Mouse (Mus musculus): ENCODE results near the gene Gm3952. TPM values are rescaled to one million over a fixed set of nuclear protein-coding genes. Genes with fewer than 3 reads are reported as not detected.

Gm3952 gene
- not detected for total RNA-seq (2021)
- long read RNA-seq, experiment 1: 0 reads
- long read RNA-seq, experiment 2: 0 reads

DNA sequence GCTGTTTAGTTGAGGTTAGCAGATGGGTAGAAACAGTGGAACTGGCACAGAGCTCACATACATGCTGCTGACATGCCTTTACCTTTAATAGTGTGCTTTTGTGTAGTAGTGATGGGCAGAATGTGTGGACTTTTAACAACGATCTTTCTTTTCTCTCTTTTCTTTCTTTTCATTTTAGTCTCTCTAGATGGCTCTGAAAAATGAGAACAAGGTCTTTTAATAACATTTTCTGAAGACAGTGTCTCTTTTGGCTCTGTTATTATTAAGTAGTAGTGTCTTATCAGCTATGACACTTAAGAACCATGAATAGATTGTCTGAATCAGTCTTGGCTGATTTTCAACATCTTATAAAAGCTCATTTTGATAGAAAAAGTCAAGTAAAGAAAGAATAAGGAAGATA lies at the start of gene Gm3952:
Gene Gm3952 (minus strand): TSS at position 101 of the 400 bp plus-strand sequence.
- DNase-seq: no peak
- intact Hi-C loops (cut with DNase I): no loop called here

DNA sequence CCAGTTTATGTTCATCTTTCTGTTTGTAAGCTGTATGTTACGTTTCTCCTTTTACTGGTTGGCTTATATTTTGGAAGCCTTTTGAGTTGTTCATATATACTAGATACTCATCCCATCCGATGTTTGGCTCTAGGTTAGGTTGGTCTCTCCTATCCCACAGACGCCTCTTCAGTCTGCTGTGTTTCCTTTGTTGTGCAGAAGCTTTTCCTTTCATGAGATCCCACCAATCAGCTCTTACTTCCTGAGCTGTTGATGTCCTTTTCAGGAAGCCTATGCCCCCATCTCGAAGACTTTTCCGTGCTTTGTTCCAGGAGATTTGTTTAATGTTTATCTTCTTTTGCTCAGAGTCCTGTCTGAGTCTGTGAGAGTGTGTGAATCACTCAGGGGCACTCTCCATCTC lies 45.3 kb upstream of the Gm3952 start:
- intact Hi-C loops (cut with DNase I): no loop called here
- DNase-seq: no peak

DNA sequence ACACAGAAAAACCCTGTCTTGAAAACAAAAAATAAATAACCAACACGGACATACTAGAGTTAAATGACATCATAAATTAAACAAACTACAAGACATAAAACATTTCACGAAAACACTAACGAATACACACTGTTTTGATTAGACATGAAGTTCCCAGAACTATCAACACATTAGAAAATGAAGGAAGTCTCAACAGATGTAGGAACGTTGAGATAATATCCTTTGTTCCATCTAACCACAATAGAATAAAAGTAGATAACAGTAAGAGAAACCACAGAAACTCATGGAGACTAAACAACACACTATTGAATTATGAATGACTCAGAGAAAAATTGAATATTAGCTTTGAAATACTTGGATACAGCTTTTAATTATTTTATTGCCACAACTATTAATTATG lies 14.0 kb upstream of the Gm3952 start:
- intact Hi-C loops (cut with DNase I): no loop called here

DNA sequence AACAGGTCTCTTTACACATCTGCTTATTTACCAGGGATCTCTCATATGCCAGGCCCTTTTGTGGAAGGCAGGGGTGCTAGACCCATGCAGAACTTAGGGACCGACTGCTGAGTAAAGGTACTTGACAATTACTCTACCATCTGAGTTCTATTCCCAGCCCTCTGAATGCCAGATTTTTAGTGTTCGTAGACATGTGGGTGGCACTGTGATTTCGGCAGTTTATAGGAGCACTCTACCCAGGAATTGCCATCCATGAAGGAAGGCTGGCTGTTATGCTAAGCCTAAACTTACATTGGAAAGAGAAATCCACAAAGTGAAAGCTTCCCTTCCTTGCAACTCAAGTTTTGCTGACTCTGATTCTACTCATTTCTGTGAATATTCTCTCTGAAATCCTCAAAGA lies 62.8 kb downstream of the Gm3952 start:
- intact Hi-C loops (cut with DNase I): no loop called here
- no peak for DNase-seq

More for the DNA sequence above, 14.0 kb upstream of the Gm3952 start:
- DNase-seq: no peak

DNA sequence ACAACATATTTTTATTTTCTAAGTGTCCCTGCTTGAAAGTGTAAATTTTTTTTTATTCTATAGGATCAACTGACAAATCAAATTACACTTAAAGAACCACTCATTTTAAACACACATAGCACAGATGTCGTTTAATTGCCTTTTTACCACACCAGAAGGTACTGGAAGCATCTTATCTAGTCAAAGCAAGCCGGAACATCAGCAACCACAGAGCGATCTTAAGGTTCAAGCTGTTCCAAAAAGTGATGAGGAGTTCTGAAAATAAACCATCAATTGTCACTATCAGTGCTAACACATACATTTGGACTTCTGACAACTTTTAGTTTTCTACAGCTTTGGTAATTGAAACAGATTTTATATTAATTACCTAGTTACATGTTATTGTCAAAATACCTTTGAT lies 64.4 kb downstream of the Gm3952 start:
- no peak for DNase-seq
- intact Hi-C loops (cut with DNase I): no loop called here

DNA sequence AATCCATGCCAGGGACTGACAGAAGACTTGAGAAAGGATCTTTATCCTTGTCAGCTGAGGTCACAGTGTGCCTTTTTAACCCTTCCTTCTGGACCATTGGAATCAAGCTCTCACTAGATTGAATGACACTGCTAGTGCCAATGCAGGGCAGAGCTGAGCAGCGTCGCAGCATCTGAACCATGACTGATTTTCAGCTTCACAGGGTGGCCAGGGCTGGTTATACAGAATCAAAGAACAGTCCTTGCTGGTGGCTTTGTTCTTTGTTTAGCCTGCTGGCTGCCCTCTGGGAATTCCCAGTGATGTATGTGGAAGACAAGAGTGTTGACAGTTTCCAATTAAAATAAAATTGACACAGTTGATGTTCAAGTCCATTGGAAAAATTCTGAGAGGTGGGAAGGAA lies 66.2 kb downstream of the Gm3952 start:
- intact Hi-C loops (cut with DNase I): no loop called here
- no peak for DNase-seq

DNA sequence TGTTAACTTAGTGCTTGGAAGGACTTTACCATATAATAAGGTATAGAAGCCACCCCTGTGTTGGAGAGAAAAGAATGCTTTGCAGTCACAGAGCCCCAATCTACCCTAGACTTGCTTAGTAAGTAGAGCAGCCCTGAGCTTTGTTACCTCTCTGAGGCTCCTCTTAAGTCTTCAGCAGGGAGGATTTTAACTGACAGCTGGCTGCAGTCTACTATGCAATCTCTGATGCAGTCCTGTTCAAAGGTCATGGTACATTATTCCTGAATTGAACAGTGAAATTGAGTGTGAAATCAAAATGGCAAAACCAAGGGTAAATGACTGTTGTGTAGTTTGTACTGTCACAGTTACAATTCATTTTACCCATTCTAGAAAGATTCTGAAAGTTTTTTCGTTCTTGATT lies 71.3 kb downstream of the Gm3952 start:
- no peak for DNase-seq
- intact Hi-C loops (cut with DNase I): no loop called here

DNA sequence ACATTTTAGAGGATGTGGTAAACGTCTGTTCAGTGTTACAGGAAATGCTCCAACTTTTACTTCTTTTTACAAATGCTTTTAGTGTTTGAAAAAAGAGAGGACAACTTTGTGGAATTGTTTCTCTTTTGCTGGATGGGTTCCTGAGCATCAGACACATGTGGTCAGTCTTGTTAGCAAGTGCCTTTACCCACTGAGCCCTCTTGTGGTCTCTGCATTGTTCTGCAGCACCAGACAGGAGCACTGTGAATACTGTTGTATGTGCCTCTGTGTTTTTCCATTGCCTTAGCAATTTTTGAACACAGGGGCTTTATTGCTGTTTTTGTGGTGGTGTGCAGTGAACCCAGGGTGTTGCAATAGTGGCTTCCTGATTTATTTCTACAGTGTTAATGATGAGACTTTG lies 73.7 kb downstream of the Gm3952 start:
- DNase-seq: peak; percentile 17 to 29
- intact Hi-C loops (cut with DNase I): no loop called here

DNA sequence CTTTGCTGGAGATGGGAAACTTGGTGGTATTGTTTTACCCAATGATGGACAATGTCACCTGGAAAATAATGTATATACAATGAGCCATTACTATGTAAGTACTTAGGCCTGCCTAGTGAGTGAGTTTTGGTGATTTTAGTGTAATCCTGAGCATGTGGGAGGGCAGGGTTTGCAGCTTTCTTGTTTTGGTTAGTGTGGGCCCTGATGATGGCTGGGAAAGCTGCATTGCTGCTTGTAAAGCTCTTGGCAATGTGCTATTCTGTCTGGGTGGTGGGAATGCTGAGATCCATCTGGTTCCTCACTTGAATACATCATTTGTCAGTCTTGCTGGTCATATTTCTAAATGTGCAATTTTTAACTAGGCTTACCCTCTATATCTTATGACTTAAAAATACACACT lies 82.3 kb downstream of the Gm3952 start:
- no peak for DNase-seq
- intact Hi-C loops (cut with DNase I): loop anchor here (10.0 kb wide), 1 partner anchor 201 kb away; no protein-coding TSS in a partner anchor

DNA sequence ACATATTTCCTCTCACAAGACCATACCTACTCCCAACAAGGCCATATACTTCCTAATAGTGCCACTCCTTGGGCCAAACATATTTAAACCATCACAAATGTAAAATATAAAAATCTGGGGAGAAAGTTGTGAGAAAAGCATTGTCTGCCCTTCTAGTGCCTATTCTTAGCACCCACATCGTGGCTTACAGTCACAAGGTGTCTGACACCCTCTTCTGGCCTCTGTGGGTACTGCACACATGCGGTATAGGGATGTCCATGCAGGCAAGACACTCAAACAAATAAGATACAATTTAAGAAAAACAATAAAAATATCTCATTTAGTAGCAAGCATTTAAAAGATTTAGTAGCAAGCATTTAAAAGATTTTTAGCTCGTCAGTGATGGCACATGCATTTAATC lies 89.2 kb downstream of the Gm3952 start:
- intact Hi-C loops (cut with DNase I): loop anchor here (1.0 kb wide), 1 partner anchor 57 kb away; no protein-coding TSS in a partner anchor
- DNase-seq: peak; percentile 85 to 92

DNA sequence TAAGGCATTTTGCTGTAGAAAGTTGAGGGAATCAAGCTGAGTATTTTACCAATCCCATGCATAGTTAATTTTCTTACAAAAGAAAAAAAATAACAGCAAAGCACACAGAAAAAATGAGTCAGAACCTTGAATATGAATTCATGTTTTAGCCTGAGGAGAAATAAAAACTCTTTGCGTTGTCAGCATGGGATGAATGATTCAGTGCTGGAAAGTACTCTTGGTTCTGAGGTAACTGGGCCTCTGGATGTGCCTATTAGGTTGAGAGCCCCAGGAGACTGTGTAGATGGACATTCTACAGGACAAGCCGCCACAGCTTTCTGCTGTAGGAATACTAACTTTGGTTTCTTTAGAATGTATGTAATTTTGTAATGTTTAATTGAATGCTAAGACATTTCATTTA lies 93.7 kb downstream of the Gm3952 start:
- no peak for DNase-seq
- intact Hi-C loops (cut with DNase I): no loop called here

DNA sequence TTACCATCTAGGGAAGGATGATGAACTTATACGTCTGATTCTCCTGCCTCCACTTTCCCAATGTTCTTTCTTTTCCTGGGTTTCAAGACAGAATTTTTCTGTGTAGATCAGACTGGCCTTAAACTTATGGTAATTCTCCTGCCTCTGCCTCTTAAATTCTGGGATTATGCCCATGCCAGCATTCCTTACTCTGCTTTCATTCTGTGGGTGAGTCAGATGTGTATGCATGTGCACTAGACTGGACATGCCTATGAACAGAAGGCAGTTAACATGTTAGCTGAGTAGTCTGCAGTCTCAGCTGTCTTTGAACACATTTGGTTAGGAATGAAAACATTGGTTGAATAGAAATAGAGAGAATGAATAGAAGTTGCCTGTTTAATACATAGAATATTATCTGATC lies 94.1 kb downstream of the Gm3952 start:
- intact Hi-C loops (cut with DNase I): no loop called here
- no peak for DNase-seq

DNA sequence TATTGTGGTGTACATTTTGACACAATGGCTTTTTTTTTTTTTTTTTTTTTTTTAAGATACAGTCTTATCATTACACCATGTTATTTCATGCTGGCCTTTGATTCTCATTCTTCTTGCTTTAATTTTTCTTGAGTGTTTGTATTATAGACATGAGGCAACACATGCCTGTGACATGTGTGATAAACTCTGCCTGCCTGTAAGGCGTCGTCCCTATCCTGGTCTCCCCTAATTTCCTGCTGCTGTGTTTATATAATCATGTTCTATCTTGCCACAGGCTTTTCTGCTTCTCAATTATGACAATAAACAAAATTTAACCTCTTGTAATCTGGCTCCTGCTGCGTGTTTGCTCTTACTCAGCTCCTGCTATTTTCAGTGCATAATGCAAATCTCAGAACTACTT lies 100.5 kb downstream of the Gm3952 start:
- intact Hi-C loops (cut with DNase I): no loop called here
- no peak for DNase-seq

DNA sequence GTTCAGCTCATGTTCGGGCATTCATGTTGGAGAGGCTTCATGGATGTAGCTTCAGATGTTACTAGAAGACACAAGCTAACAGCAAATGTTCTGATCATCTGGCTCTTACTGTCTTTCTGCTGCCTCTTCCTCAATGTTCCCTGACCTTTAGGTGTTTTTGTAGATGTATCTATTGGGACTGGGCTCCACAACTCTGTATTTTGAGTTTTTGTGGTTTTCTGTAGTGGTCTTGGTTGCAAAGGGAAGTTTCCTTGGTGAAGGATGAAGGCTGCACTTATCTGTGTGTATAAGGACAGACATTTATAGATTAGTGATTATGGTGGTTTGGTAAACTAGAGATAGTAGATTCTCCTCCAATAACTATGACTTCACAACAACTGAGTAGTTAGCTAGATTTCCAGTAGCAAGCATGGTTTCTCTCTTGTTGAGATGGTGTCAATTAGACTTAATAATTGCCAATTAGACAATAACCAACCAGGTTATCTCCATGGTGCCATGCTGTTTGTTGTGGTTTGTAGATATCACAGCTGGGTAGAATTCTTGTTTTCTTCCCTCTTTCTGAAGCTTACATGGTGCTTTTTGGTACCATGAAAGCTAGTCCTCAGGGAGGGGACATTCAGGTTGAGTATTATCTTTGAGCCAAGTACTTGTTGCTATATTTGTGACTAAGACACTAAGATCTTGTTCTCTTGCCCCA lies 101.6 kb downstream of the Gm3952 start:
- DNase-seq: no peak
- intact Hi-C loops (cut with DNase I): no loop called here

Other genes with a start within 250 kb of the Gm3952 start
- 100 to 1,000 TPM; 467 to 472 TPM for gene Itgb1, start 113.0 kb downstream of the Gm3952 start, total RNA-seq (2021)

Data from heart, postnatal 14 days (tissue).